Mouse (Mus musculus) ES-E14 (cell line): ENCODE data around the gene Catsper1.

Experiments used
- HCFC1 ChIP-seq: IDR thresholded peaks from 2 replicates; pipeline ENCODE4 v1.6.1; 2012; ENCODE audit warnings: low read length, inconsistent platforms, borderline replicate concordance; ENCODE audit not compliant: insufficient read depth
- MAFK ChIP-seq: IDR thresholded peaks from 2 replicates; pipeline ENCODE4 v1.6.1; 2014; ENCODE audit warnings: mild to moderate bottlenecking, low read depth, low read length, inconsistent platforms; ENCODE audit not compliant: insufficient read depth
- ZNF384 ChIP-seq: IDR thresholded peaks from 2 replicates; pipeline ENCODE4 v1.6.1; 2012; ENCODE audit warnings: low read depth, low read length, inconsistent platforms

GRCm38 (mm10) chr19:5334741-5335140, 800 bp upstream of the Catsper1 start:
- TF ChIP-seq HCFC1 (no peak), ZNF384 (no peak), MAFK (no peak)
